Mouse (Mus musculus): ENCODE measurements around the gene Kcnma1. TPM values are rescaled to one million over a fixed set of nuclear protein-coding genes. Genes with fewer than 3 reads are reported as not detected.

Gene Kcnma1
- polyA plus RNA-seq, 2 experiments: 5.4 to 8.5 TPM

GRCm38 (mm10) chr14:23602937-23603336, 411.4 kb downstream of the Kcnma1 start:
- no peak for TF ChIP-seq POLR2A (IDR thresholded peaks at IDR 0.05; ENCODE audit: borderline replicate concordance, extremely low read depth, insufficient read depth, insufficient read length)
- Histone ChIP-seq H3K9ac (ENCODE audit: low read depth, low read length, severe bottlenecking) (no peak overlapping the region), H3K4me1 (ENCODE audit: control insufficient read depth, insufficient read depth, low read length) (no peaks in the 10 kb centered on the region), H3K36me3 (ENCODE audit: control insufficient read depth, insufficient read depth, low read length) (no peaks in the 10 kb centered on the region), H3K27ac (replicated peaks; ENCODE audit: low read depth, low read length) (no peak overlapping the region), H3K27me3 (ENCODE audit: control insufficient read depth, insufficient read depth, low read length) (no peaks in the 10 kb centered on the region), H3K4me2 (replicated peaks; ENCODE audit: low read depth, low read length, severe bottlenecking) (no peak overlapping the region), H3K4me3 (replicated peaks; ENCODE audit: low read length) (no peak overlapping the region), H3K9me3 (ENCODE audit: control insufficient read depth, low read length) (no peaks in the 10 kb centered on the region)
- 47% methylated on average over 4 of the region's 4 CpGs for WGBS
- no peak for ATAC-seq (ENCODE audit: low FRiP score, low read depth)
- DNase-seq (ENCODE audit: low spot score): no peak

GRCm38 (mm10) chr14:23602054-23602453, 412.2 kb downstream of the Kcnma1 start:
- WGBS: 77% methylated on average over 2 of the region's 2 CpGs
- H3K36me3 ChIP-seq (ENCODE audit: control insufficient read depth, insufficient read depth, low read length): no peaks in the 10 kb centered on the region

GRCm38 (mm10) chr14:23594629-23595028, 419.7 kb downstream of the Kcnma1 start:
- H3K36me3 ChIP-seq (ENCODE audit: control insufficient read depth, insufficient read depth, low read length): no peaks in the 10 kb centered on the region
- no peak for TF ChIP-seq POLR2A (IDR thresholded peaks at IDR 0.05; ENCODE audit: borderline replicate concordance, extremely low read depth, insufficient read depth, insufficient read length)
- H3K4me3 ChIP-seq (replicated peaks; ENCODE audit: low read length): no peak overlapping the region
- H3K27me3 ChIP-seq (ENCODE audit: control insufficient read depth, insufficient read depth, low read length): no peaks in the 10 kb centered on the region
- H3K9ac ChIP-seq (ENCODE audit: low read depth, low read length, severe bottlenecking): no peak overlapping the region
- no peak overlapping the region for H3K27ac ChIP-seq (replicated peaks; ENCODE audit: low read depth, low read length)
- H3K4me2 ChIP-seq (replicated peaks; ENCODE audit: low read depth, low read length, severe bottlenecking): no peak overlapping the region
- H3K9me3 ChIP-seq (ENCODE audit: control insufficient read depth, low read length): no peaks in the 10 kb centered on the region
- ATAC-seq (ENCODE audit: low FRiP score, low read depth): no peak
- no peak for DNase-seq (ENCODE audit: low spot score)
- WGBS: 86% methylated on average over 5 of the region's 5 CpGs
- H3K4me1 ChIP-seq (ENCODE audit: control insufficient read depth, insufficient read depth, low read length): no peaks in the 10 kb centered on the region

More at GRCm38 (mm10) chr14:23602054-23602453, 412.2 kb downstream of the Kcnma1 start:
- no peak overlapping the region for H3K4me2 ChIP-seq (replicated peaks; ENCODE audit: low read depth, low read length, severe bottlenecking)
- ATAC-seq (ENCODE audit: low FRiP score, low read depth): no peak
- DNase-seq (ENCODE audit: low spot score): no peak
- no peak overlapping the region for H3K27ac ChIP-seq (replicated peaks; ENCODE audit: low read depth, low read length)
- H3K9ac ChIP-seq (ENCODE audit: low read depth, low read length, severe bottlenecking): no peak overlapping the region
- H3K4me3 ChIP-seq (replicated peaks; ENCODE audit: low read length): no peak overlapping the region
- H3K9me3 ChIP-seq (ENCODE audit: control insufficient read depth, low read length): no peaks in the 10 kb centered on the region
- no peaks in the 10 kb centered on the region for H3K27me3 ChIP-seq (ENCODE audit: control insufficient read depth, insufficient read depth, low read length)
- H3K4me1 ChIP-seq (ENCODE audit: control insufficient read depth, insufficient read depth, low read length): no peaks in the 10 kb centered on the region
- TF ChIP-seq POLR2A (IDR thresholded peaks at IDR 0.05; ENCODE audit: borderline replicate concordance, extremely low read depth, insufficient read depth, insufficient read length): no peak

- Histone ChIP-seq H3K27ac (replicated peaks; ENCODE audit: low read depth, low read length) (no peak overlapping the region), H3K27me3 (ENCODE audit: control insufficient read depth, insufficient read depth, low read length) (no peaks in the 10 kb centered on the region), H3K9me3 (ENCODE audit: control insufficient read depth, low read length) (no peaks in the 10 kb centered on the region), H3K9ac (ENCODE audit: low read depth, low read length, severe bottlenecking) (no peak overlapping the region), H3K4me3 (replicated peaks; ENCODE audit: low read length) (no peak overlapping the region), H3K4me2 (replicated peaks; ENCODE audit: low read depth, low read length, severe bottlenecking) (no peak overlapping the region), H3K4me1 (ENCODE audit: control insufficient read depth, insufficient read depth, low read length) (no peaks in the 10 kb centered on the region), H3K36me3 (ENCODE audit: control insufficient read depth, insufficient read depth, low read length) (no peaks in the 10 kb centered on the region)
- no peak for TF ChIP-seq POLR2A (IDR thresholded peaks at IDR 0.05; ENCODE audit: borderline replicate concordance, extremely low read depth, insufficient read depth, insufficient read length)
- 75% methylated on average over 6 of the region's 6 CpGs for WGBS
- DNase-seq (ENCODE audit: low spot score) (no peak), ATAC-seq (ENCODE audit: low FRiP score, low read depth) (no peak)
Measured at GRCm38 (mm10) chr14:23592826-23593447, 421.4 kb downstream of the Kcnma1 start.

GRCm38 (mm10) chr14:23589744-23590481, 424.4 kb downstream of the Kcnma1 start:
- 59% methylated on average over 7 of the region's 7 CpGs for WGBS
- DNase-seq (ENCODE audit: low spot score): no peak

More at GRCm38 (mm10) chr14:23589744-23590481, 424.4 kb downstream of the Kcnma1 start:
- ATAC-seq (ENCODE audit: low FRiP score, low read depth): no peak
- Histone ChIP-seq H3K36me3 (ENCODE audit: control insufficient read depth, insufficient read depth, low read length) (no peaks in the 10 kb centered on the region), H3K4me3 (replicated peaks; ENCODE audit: low read length) (no peak overlapping the region), H3K27me3 (ENCODE audit: control insufficient read depth, insufficient read depth, low read length) (no peaks in the 10 kb centered on the region), H3K9me3 (ENCODE audit: control insufficient read depth, low read length) (no peaks in the 10 kb centered on the region), H3K4me2 (replicated peaks; ENCODE audit: low read depth, low read length, severe bottlenecking) (no peak overlapping the region), H3K27ac (replicated peaks; ENCODE audit: low read depth, low read length) (no peak overlapping the region), H3K9ac (ENCODE audit: low read depth, low read length, severe bottlenecking) (no peak overlapping the region), H3K4me1 (ENCODE audit: control insufficient read depth, insufficient read depth, low read length) (no peaks in the 10 kb centered on the region)
- no peak for TF ChIP-seq POLR2A (IDR thresholded peaks at IDR 0.05; ENCODE audit: borderline replicate concordance, extremely low read depth, insufficient read depth, insufficient read length)

Measured in limb, embryonic 14.5 days (tissue).